Mouse (Mus musculus): ENCODE results near the gene 2210010C04Rik. TPM values are rescaled to one million over a fixed set of nuclear protein-coding genes. Genes with fewer than 3 reads are reported as not detected.

The 2210010C04Rik gene
- polyA plus RNA-seq (2012; rRNA removed) = 1,752 and 2,021 TPM in 2 replicates

DNA sequence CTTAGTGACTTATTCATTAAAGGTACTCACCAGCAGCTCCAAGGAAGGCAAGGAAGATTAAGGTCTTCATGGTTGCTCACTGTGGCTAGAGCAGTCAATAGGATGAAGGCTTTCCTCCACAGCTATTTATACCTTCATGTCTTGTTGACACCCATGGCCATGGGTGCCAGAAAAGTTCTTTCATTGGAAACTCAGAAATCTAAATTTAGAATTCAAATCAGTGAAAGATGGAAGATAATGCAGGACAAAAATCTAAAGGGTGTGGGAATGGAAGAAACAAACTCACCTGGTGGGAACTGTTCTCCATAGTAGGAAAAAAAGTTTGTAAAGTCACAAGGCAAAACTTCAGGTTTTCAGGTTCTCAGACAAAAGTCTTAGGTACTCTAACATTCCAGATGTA is at the start of gene 2210010C04Rik:
Gene 2210010C04Rik (minus strand): TSS at position 101 of the 400 bp plus-strand sequence.
- no peak for DNase-seq (ENCODE audit: low read depth in 1 of 2, low spot score in 2 of 2)
- H3K36me3 ChIP-seq (ENCODE audit: control insufficient read depth, insufficient read depth, low read length) = no peaks in the 10 kb centered on the region
- TF ChIP-seq POLR2A (IDR thresholded peaks at IDR 0.05; ENCODE audit: low read depth, low read length) = no peak
- no peak for TF ChIP-seq CTCF (IDR thresholded peaks at IDR 0.05; ENCODE audit: extremely low read depth, insufficient read depth, insufficient read length, insufficient replicate concordance)
- H3K4me3 ChIP-seq (ENCODE audit: extremely low read depth, insufficient read depth, insufficient read length) = no peak within 1 kb of the TSS
- no peak within 1 kb of the TSS for H3K27ac ChIP-seq (ENCODE audit: insufficient read depth, low read length)
- H3K4me1 ChIP-seq (ENCODE audit: control insufficient read depth, insufficient read depth, insufficient read length) = no peaks in the 10 kb centered on the region
- H3K27me3 ChIP-seq (ENCODE audit: control insufficient read depth, insufficient read depth, low read length) = no peaks in the 10 kb centered on the region

DNA sequence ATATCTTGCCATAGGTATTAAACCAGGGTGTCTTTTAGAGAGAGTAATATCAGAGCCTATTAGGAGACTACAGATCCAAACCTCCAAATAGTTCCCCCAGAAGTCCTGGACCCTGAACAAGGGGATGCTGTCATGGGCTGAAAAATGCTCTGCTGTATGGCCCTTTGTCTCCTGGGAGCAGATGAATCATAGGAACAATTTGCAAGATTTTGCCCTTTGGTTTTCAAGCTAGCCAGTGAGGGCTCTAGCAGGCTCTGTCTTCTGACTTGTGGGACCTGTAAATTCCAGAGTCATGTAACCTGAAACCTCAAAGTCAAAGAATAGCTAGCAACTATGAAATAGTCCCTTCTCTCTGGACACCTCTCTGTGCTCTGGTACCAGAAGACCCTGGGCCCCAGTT is 44.8 kb upstream of the 2210010C04Rik start:
- TF ChIP-seq POLR2A (IDR thresholded peaks at IDR 0.05; ENCODE audit: low read depth, low read length) (no peak), CTCF (IDR thresholded peaks at IDR 0.05; ENCODE audit: extremely low read depth, insufficient read depth, insufficient read length, insufficient replicate concordance) (no peak)
- Histone ChIP-seq H3K27ac (ENCODE audit: insufficient read depth, low read length) (no peak overlapping the region), H3K36me3 (ENCODE audit: control insufficient read depth, insufficient read depth, low read length) (no peaks in the 10 kb centered on the region), H3K27me3 (ENCODE audit: control insufficient read depth, insufficient read depth, low read length) (no peaks in the 10 kb centered on the region), H3K4me3 (ENCODE audit: extremely low read depth, insufficient read depth, insufficient read length) (no peak overlapping the region), H3K4me1 (ENCODE audit: control insufficient read depth, insufficient read depth, insufficient read length) (no peaks in the 10 kb centered on the region)
- no peak for DNase-seq (ENCODE audit: low read depth in 1 of 2, low spot score in 2 of 2)

- Histone ChIP-seq H3K36me3 (ENCODE audit: control insufficient read depth, insufficient read depth, low read length) (no peaks in the 10 kb centered on the region), H3K4me3 (ENCODE audit: extremely low read depth, insufficient read depth, insufficient read length) (no peak overlapping the region), H3K27ac (ENCODE audit: insufficient read depth, low read length) (no peak overlapping the region), H3K4me1 (ENCODE audit: control insufficient read depth, insufficient read depth, insufficient read length) (no peaks in the 10 kb centered on the region), H3K27me3 (ENCODE audit: control insufficient read depth, insufficient read depth, low read length) (no peaks in the 10 kb centered on the region)
- no peak for DNase-seq (ENCODE audit: low read depth in 1 of 2, low spot score in 2 of 2)
- 75% methylated on average over 3 of the region's 3 CpGs for WGBS
- TF ChIP-seq POLR2A (IDR thresholded peaks at IDR 0.05; ENCODE audit: low read depth, low read length) (no peak), CTCF (IDR thresholded peaks at IDR 0.05; ENCODE audit: extremely low read depth, insufficient read depth, insufficient read length, insufficient replicate concordance) (no peak)
Measured at GRCm38 (mm10) chr6:41078539-41079303, 43.4 kb upstream of the 2210010C04Rik start.

- no peak for DNase-seq (ENCODE audit: low read depth in 1 of 2, low spot score in 2 of 2)
- Histone ChIP-seq H3K27me3 (ENCODE audit: control insufficient read depth, insufficient read depth, low read length) (no peaks in the 10 kb centered on the region), H3K4me1 (ENCODE audit: control insufficient read depth, insufficient read depth, insufficient read length) (no peaks in the 10 kb centered on the region), H3K36me3 (ENCODE audit: control insufficient read depth, insufficient read depth, low read length) (no peaks in the 10 kb centered on the region), H3K27ac (ENCODE audit: insufficient read depth, low read length) (no peak overlapping the region), H3K4me3 (ENCODE audit: extremely low read depth, insufficient read depth, insufficient read length) (no peak overlapping the region)
- TF ChIP-seq CTCF (IDR thresholded peaks at IDR 0.05; ENCODE audit: extremely low read depth, insufficient read depth, insufficient read length, insufficient replicate concordance) (no peak), POLR2A (IDR thresholded peaks at IDR 0.05; ENCODE audit: low read depth, low read length) (no peak)
- 31% methylated on average over 2 of the region's 2 CpGs for WGBS
Measured at GRCm38 (mm10) chr6:41075753-41076152, 40.4 kb upstream of the 2210010C04Rik start.

DNA sequence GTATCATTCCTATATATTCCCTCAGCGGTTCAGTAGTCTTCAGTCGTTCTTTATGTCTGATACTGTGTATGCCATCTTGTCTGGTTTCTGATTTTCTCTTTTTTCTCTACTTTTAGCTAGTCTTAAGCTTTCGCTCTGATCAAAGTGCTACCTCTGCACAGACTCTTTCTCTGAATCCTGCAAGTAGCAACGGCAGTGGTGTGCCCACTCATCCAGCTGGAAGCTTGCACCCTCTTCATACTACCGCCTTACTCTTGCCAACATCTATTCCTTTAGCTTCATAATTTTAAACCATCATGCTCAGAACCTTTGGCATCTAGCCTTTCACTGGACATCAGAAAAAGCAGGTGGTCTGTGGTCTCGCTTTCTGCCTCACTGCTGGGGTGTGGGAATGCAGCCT is 28.0 kb upstream of the 2210010C04Rik start:
- no peak for TF ChIP-seq CTCF (IDR thresholded peaks at IDR 0.05; ENCODE audit: extremely low read depth, insufficient read depth, insufficient read length, insufficient replicate concordance)
- TF ChIP-seq POLR2A (IDR thresholded peaks at IDR 0.05; ENCODE audit: low read depth, low read length) = no peak
- Histone ChIP-seq H3K27me3 (ENCODE audit: control insufficient read depth, insufficient read depth, low read length) (no peaks in the 10 kb centered on the region), H3K4me3 (ENCODE audit: extremely low read depth, insufficient read depth, insufficient read length) (no peak overlapping the region), H3K27ac (ENCODE audit: insufficient read depth, low read length) (no peak overlapping the region), H3K4me1 (ENCODE audit: control insufficient read depth, insufficient read depth, insufficient read length) (no peaks in the 10 kb centered on the region), H3K36me3 (ENCODE audit: control insufficient read depth, insufficient read depth, low read length) (no peaks in the 10 kb centered on the region)
- WGBS = 80% methylated on average over 6 of the region's 6 CpGs
- DNase-seq (ENCODE audit: low read depth in 1 of 2, low spot score in 2 of 2) = no peak

- WGBS = 15% methylated on average over 3 of the region's 3 CpGs
- no peak for DNase-seq (ENCODE audit: low read depth in 1 of 2, low spot score in 2 of 2)
Measured at GRCm38 (mm10) chr6:41062746-41063145, 27.4 kb upstream of the 2210010C04Rik start.

GRCm38 (mm10) chr6:41062081-41062480 is 26.8 kb upstream of the 2210010C04Rik start:
- H3K27me3 ChIP-seq (ENCODE audit: control insufficient read depth, insufficient read depth, low read length) = no peaks in the 10 kb centered on the region
- no peaks in the 10 kb centered on the region for H3K4me1 ChIP-seq (ENCODE audit: control insufficient read depth, insufficient read depth, insufficient read length)
- TF ChIP-seq POLR2A (IDR thresholded peaks at IDR 0.05; ENCODE audit: low read depth, low read length) (no peak), CTCF (IDR thresholded peaks at IDR 0.05; ENCODE audit: extremely low read depth, insufficient read depth, insufficient read length, insufficient replicate concordance) (no peak)
- no peak for DNase-seq (ENCODE audit: low read depth in 1 of 2, low spot score in 2 of 2)
- H3K4me3 ChIP-seq (ENCODE audit: extremely low read depth, insufficient read depth, insufficient read length) = no peak overlapping the region
- no peak overlapping the region for H3K27ac ChIP-seq (ENCODE audit: insufficient read depth, low read length)
- WGBS = 69% methylated on average over 2 of the region's 2 CpGs
- H3K36me3 ChIP-seq (ENCODE audit: control insufficient read depth, insufficient read depth, low read length) = no peaks in the 10 kb centered on the region

More at GRCm38 (mm10) chr6:41062746-41063145, 27.4 kb upstream of the 2210010C04Rik start:
- TF ChIP-seq CTCF (IDR thresholded peaks at IDR 0.05; ENCODE audit: extremely low read depth, insufficient read depth, insufficient read length, insufficient replicate concordance) (no peak), POLR2A (IDR thresholded peaks at IDR 0.05; ENCODE audit: low read depth, low read length) (no peak)
- Histone ChIP-seq H3K27me3 (ENCODE audit: control insufficient read depth, insufficient read depth, low read length) (no peaks in the 10 kb centered on the region), H3K4me3 (ENCODE audit: extremely low read depth, insufficient read depth, insufficient read length) (no peak overlapping the region), H3K4me1 (ENCODE audit: control insufficient read depth, insufficient read depth, insufficient read length) (no peaks in the 10 kb centered on the region), H3K36me3 (ENCODE audit: control insufficient read depth, insufficient read depth, low read length) (no peaks in the 10 kb centered on the region), H3K27ac (ENCODE audit: insufficient read depth, low read length) (no peak overlapping the region)

Data from spleen, adult 2 months (tissue).